Mouse (Mus musculus) heart, embryonic 11.5 days (tissue): Measurements from ENCODE around the gene Timm17a. TPM values are rescaled to one million over a fixed set of nuclear protein-coding genes. Genes with fewer than 3 reads are reported as not detected.

Source experiments
- ATAC-seq: fragments of 200-750 bp; cut with Nextera tagmentation; replicated peaks from 2 replicates; pipeline ENCODE4 v1.8.0; 2017; ENCODE audit warnings: moderate library complexity; ENCODE audit not compliant: insufficient number of reproducible peaks, low FRiP score, low TSS enrichment
- H3K27ac ChIP-seq: fragments of 300-500 bp; sonication (generic); 2 replicates; pipeline ENCODE4 v1.5.1; 2014; ENCODE audit warnings: mild to moderate bottlenecking, low read depth, low read length
- H3K27me3 ChIP-seq: fragments of 300-500 bp; sonication (generic); 2 replicates; pipeline ENCODE4 v1.6.1; 2014; ENCODE audit warnings: mild to moderate bottlenecking, low read length, mixed read lengths; ENCODE audit not compliant: control insufficient read depth, insufficient read depth
- H3K36me3 ChIP-seq: fragments of 300-500 bp; sonication (generic); 2 replicates; pipeline ENCODE4 v1.6.1; 2014; ENCODE audit warnings: mild to moderate bottlenecking, low read length, moderate library complexity, mixed read lengths; ENCODE audit not compliant: control insufficient read depth, insufficient read depth
- H3K4me1 ChIP-seq: fragments of 300-500 bp; sonication (generic); 2 replicates; pipeline ENCODE4 v1.6.1; 2014; ENCODE audit warnings: low read length; ENCODE audit not compliant: control insufficient read depth, insufficient read depth
- H3K4me2 ChIP-seq: fragments of 300-500 bp; sonication (generic); 2 replicates; pipeline ENCODE4 v1.6.1; 2014; ENCODE audit warnings: mild to moderate bottlenecking, moderate library complexity
- H3K4me3 ChIP-seq: fragments of 300-500 bp; sonication (generic); 2 replicates; pipeline ENCODE4 v1.5.1; 2014; ENCODE audit warnings: low read depth, low read length
- H3K9ac ChIP-seq: fragments of 300-500 bp; sonication (generic); 2 replicates; pipeline ENCODE4 v1.6.1; 2014; ENCODE audit warnings: mild to moderate bottlenecking, low read depth, low read length, moderate library complexity
- H3K9me3 ChIP-seq: fragments of 300-500 bp; sonication (generic); replicated peaks from 2 replicates; pipeline ENCODE4 v1.6.1; 2016; ENCODE audit warnings: low read length; ENCODE audit not compliant: control insufficient read depth
- WGBS: fragments of 180-500 bp; shearing (Covaris S2); extraction: QIAGEN DNeasy Blood & Tissue Kit; methylation state at CpG from one replicate; pipeline ENCODE4 v1.1.7; 2014; ENCODE audit not compliant: insufficient replicate concordance; 5-methylcytosine and 5-hydroxymethylcytosine counted together
- polyA plus RNA-seq: library from polyadenylated mRNA; unstranded; fragments of >200 nt; fragmentation: Nextera tagmentation; extraction: Ambion mirVana; gene quantifications from 2 replicates; pipeline ENCODE4 v1.2.1, GENCODE M21; 2014

Gene Timm17a
- 333 and 344 TPM in 2 replicates for polyA plus RNA-seq

DNA sequence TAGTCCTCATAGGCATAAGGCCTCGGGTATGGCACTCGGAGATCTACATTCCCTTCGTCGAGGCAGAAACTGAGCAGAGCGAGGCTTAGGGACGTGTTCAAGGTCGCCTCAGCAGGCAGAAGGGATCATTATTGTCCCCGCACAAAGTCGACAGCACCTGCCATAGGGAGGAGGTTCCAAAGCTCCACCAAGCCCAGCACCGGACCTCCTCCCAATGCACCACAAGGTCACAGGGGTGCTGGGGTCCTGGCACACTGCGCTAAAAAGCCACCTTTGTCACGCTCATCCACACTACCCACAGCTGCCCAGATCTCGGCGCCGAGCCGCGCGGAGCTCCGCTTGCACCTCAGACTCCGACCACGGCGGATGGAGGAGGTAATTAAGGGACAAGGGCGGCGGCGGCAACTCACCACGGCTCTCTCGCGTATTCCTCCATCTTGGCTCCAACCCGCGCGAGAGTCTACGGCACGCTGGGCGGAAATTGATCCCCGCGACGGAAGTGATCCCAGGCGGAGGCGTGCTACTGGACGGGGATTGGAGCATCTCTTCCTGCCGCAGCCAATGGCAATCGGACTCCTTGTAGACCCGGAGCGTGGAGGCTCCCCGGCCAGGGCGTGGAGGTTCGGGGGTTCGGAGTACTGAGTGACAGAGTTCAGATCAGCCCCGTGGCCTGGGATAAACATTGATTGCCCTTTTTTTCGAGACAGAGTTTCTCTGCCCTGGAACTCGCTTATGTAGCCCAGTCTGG, at the start of gene Timm17a:
TSS of gene Timm17a (minus strand) at position 495 of the 748 bp plus-strand sequence.
- Histone ChIP-seq H3K9ac (peak within 1 kb of the TSS; percentile 96), H3K27ac (peak within 1 kb of the TSS; percentile 85), H3K36me3 (peaks cover 7% of the 10 kb centered on the region), H3K4me2 (peak within 1 kb of the TSS; percentile 84), H3K9me3 (no peaks in the 10 kb centered on the region), H3K4me3 (peak within 1 kb of the TSS; percentile 72), H3K27me3 (no peaks in the 10 kb centered on the region), H3K4me1 (peaks cover 13% of the 10 kb centered on the region)
- peak; percentile 98 for ATAC-seq
- WGBS, result under 1% methylated on average over 51 of the region's 51 CpGs

DNA sequence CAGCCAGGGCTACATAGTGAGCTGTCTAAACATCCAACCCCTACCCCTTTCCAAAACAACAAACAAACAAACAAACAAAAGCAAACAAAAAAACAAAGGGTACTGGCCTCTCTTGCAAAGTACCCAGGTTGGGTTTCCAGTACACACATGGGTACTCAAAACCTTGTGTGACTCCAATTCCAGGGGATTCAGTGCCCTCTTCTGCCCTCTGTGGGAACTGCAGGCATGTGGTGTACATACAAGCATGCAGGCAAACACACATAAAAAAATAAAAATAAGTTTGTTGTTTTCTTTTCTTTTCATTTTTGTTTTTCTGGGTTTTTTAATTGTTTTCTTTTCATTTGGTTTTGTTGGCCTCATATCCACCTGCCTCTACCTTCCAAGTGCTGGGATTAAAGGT, 48.5 kb upstream of the Timm17a start:
- H3K4me3 ChIP-seq, result no peak overlapping the region
- H3K9me3 ChIP-seq, result peaks cover 2% of the 10 kb centered on the region; the same call in 1 of the 2 replicates
- H3K9ac ChIP-seq, result no peak overlapping the region
- peaks cover 5% of the 10 kb centered on the region; the same call in 1 of the 2 replicates for H3K4me1 ChIP-seq
- H3K27me3 ChIP-seq, result no peaks in the 10 kb centered on the region
- no peak for ATAC-seq
- no peak overlapping the region for H3K27ac ChIP-seq
- no peak overlapping the region for H3K4me2 ChIP-seq
- H3K36me3 ChIP-seq, result no peaks in the 10 kb centered on the region

DNA sequence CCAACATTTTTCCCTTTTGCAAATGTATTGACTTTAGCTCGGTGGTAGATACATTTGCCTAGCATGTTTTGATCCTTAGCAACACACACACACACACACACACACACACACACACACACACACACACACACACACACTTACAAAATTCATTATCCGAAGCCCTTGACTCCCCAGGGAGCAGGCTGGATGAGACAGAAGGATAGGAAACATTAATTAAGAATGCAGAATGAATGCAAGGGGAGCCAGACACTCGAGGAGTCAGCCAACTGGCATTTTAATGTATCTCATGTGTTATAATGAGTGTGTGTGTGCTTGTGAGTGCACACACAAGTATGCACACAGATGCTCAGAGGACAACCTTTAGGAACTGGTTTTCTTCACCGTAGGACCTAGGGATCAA, 47.9 kb upstream of the Timm17a start:
- 85% methylated on average over 4 of the region's 4 CpGs for WGBS
- peaks cover 5% of the 10 kb centered on the region; the same call in 1 of the 2 replicates for H3K4me1 ChIP-seq
- H3K4me2 ChIP-seq, result no peak overlapping the region
- H3K9me3 ChIP-seq, result peaks cover 2% of the 10 kb centered on the region; the same call in 1 of the 2 replicates
- no peak for ATAC-seq
- no peak overlapping the region for H3K9ac ChIP-seq
- no peaks in the 10 kb centered on the region for H3K36me3 ChIP-seq
- H3K4me3 ChIP-seq, result no peak overlapping the region
- H3K27me3 ChIP-seq, result no peaks in the 10 kb centered on the region
- H3K27ac ChIP-seq, result no peak overlapping the region

DNA sequence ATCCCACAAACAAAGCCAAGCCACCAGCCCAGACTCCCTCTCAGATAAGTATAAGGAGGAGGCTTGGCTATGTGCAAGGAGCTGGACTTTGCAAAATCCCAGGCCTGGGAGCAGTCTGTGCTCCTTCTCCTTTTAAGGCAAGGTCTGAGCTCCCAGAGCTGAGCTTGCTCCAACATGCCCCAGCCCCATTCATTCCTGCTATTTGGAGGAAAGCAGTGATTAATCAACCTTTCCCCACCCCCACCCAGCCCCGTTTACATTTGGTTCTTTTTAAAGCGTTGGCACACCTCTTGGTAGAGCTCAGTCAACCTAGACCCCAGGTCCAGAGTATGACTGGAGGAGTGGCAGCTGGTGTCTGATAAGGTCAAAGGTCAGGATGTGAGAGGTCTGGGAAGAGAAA, 45.5 kb upstream of the Timm17a start:
- Histone ChIP-seq H3K4me1 (peaks cover 5% of the 10 kb centered on the region; the same call in 1 of the 2 replicates), H3K27me3 (no peaks in the 10 kb centered on the region), H3K9ac (no peak overlapping the region), H3K4me2 (no peak overlapping the region), H3K36me3 (no peaks in the 10 kb centered on the region), H3K9me3 (peaks cover 2% of the 10 kb centered on the region; the same call in 1 of the 2 replicates), H3K27ac (no peak overlapping the region), H3K4me3 (no peak overlapping the region)
- no peak for ATAC-seq
- 16% methylated on average over 2 of the region's 2 CpGs for WGBS

DNA sequence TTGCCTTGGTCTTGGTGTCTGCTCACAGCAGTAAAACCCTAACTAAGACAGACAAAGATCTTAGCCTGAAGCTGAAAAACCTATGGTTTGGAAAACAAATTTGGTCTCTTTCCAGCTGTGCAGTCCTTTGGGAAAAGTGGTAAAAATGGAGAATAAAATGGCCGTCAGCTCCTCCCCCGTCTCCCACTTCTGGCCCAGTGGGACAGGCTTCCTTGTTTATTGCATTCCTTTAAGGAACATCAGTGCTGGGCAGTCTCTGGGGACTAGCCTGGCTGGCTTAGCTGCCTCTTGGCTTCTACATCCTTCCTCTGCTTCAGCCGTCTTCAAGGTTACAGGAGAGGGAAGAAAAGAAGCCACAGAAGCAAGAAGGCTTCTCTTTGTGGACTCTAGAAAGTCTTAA, 38.4 kb upstream of the Timm17a start:
- Histone ChIP-seq H3K27ac (no peak overlapping the region), H3K9me3 (no peaks in the 10 kb centered on the region), H3K4me2 (no peak overlapping the region), H3K9ac (no peak overlapping the region), H3K4me1 (no peaks in the 10 kb centered on the region), H3K27me3 (no peaks in the 10 kb centered on the region), H3K4me3 (no peak overlapping the region), H3K36me3 (no peaks in the 10 kb centered on the region)
- 61% methylated on average over 3 of the region's 3 CpGs for WGBS
- no peak for ATAC-seq

DNA sequence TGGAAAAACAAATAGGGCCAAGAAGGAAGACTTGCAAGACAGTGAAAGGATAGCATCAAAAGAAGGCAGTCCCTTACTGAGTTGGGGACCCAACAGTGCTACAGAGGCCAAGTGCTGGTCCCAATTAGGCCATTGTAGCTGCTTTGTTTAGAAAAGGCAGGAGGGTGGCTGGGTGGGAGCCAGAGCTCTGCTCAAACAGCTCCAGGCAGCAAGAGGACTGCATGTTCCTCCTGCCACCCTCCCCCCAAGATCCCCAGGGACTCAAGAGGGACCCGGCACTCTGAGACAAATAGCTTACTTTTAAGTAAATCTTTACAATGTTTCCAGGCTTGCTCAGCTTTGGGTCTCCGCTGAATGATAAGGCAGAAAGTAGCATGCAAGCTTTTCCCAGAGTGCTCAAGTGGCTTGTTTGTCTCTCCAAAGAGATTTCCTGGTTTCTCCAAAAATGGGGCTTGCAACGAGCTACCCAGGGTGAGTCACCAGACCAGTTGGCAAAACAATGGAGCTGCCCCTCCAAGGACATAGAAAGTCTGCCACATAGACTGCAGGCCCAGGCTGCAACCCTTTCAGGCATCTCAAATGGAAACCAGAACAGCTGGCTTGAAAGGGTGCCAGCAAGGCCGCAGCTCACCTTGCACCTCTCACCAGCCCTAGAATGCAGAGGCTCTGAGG, 34.1 kb upstream of the Timm17a start:
- no peaks in the 10 kb centered on the region for H3K27me3 ChIP-seq
- WGBS, result 42% methylated on average over 4 of the region's 4 CpGs
- no peaks in the 10 kb centered on the region for H3K4me1 ChIP-seq
- ATAC-seq, result no peak
- H3K27ac ChIP-seq, result 0 out of 2 replicates have a peak overlapping the region, but pooled peaks have one; percentile 25
- H3K4me3 ChIP-seq, result no peak overlapping the region
- no peaks in the 10 kb centered on the region for H3K9me3 ChIP-seq
- no peak overlapping the region for H3K4me2 ChIP-seq
- no peaks in the 10 kb centered on the region for H3K36me3 ChIP-seq
- H3K9ac ChIP-seq, result no peak overlapping the region

DNA sequence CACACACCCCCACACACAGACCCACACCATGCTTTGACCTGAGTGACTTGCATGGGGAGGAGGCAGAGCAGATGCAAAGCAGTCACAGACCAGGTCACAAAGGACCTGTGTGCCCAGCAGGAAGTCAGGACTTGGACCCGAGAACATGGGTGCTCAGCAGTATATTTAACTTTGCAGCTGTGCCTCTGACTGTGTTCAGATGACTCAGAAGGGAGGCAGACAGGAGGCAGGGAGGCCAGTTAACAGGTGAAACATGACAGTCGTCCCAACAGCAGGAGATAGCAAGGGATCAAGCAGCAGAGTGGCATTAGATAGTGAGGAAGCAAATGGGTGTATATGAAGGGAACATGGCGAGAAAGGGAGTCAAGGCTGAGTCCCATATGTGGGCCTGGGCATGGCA, 33.3 kb upstream of the Timm17a start:
- no peak overlapping the region for H3K4me2 ChIP-seq
- no peak for ATAC-seq
- H3K27me3 ChIP-seq, result no peaks in the 10 kb centered on the region
- H3K27ac ChIP-seq, result no peak overlapping the region
- no peak overlapping the region for H3K4me3 ChIP-seq
- WGBS, result 43% methylated on average over 3 of the region's 3 CpGs
- H3K9me3 ChIP-seq, result no peaks in the 10 kb centered on the region
- H3K9ac ChIP-seq, result no peak overlapping the region
- H3K4me1 ChIP-seq, result no peaks in the 10 kb centered on the region
- no peaks in the 10 kb centered on the region for H3K36me3 ChIP-seq

DNA sequence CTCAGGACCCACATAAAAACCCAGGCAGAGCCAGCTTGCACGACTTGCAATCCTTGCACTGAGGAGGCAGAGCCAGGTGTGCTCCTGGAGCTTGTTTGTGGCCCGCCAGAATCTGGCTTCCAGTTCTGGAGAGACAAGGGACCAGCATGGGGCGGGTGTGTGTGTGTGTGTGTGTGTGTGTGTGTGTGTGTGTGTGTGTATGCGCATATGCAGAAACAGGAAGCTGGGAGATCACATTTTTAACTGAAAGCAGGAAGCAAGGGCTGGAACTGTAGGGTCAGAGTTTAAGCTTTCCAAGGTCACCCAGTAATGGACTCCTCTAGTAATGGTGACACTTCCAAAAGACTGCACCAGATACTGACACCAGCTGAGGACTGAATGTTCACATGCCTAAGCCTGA, 30.4 kb upstream of the Timm17a start:
- H3K9ac ChIP-seq, result no peak overlapping the region
- H3K4me2 ChIP-seq, result no peak overlapping the region
- no peak overlapping the region for H3K4me3 ChIP-seq
- H3K4me1 ChIP-seq, result no peaks in the 10 kb centered on the region
- H3K27me3 ChIP-seq, result no peaks in the 10 kb centered on the region
- WGBS, result 58% methylated on average over 4 of the region's 4 CpGs
- H3K27ac ChIP-seq, result no peak overlapping the region
- no peak for ATAC-seq
- no peaks in the 10 kb centered on the region for H3K36me3 ChIP-seq
- H3K9me3 ChIP-seq, result no peaks in the 10 kb centered on the region
